Mouse (Mus musculus) layer of hippocampus, postnatal 36 days (tissue): Measurements from ENCODE around the gene Traf2. TPM values are rescaled to one million over a fixed set of nuclear protein-coding genes. Genes with fewer than 3 reads are reported as not detected.
A peak's percentile ranks its signal among the peaks of the same experiment; 100 is the strongest.

Source experiments
- DNase-seq, 2 experiments: peaks; one replicate each; pipeline ENCODE4 v3.0.0; 2022
- total RNA-seq, 2 experiments: library from RNA; stranded (reverse); gene quantifications; 2 replicates each; pipeline ENCODE4 v1.2.3; 2021

The Traf2 gene
- total RNA-seq, 2 experiments from 2014 or later: 11.9 to 12.6 TPM

DNA sequence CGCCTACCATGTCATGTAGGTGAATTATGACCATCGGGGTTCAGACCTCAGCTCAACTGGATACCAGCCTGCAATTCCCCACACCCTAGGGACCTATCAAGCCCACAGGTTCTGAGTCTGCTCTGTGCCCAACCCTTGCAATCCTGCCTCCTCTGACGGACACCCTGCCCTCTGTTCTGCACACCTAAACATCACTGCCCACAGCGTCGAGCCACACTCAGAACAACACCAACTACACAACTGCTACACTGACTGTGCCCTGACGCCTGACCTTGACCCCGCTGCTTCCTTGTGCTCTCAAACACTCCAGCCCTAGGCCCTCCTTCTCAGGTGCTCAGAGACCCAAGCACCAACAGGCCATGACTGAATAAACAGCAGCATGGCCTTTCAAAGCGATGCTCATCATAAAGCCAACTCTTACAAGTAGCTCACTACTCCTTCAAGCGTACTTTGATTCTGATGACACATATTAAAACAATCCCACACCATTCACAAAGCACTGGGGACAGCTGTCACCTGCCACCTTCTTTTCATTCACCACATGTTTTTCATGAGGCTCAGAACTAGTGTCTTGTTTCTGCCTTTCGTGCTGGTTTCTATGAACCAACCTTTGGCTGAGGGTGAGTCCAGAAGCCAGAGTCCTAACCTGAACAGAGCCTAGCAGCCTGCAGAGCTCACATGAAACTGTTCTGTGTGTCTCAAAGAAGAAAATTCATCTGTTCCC, 4.9 kb downstream of the Traf2 start:
- no peak for DNase-seq

DNA sequence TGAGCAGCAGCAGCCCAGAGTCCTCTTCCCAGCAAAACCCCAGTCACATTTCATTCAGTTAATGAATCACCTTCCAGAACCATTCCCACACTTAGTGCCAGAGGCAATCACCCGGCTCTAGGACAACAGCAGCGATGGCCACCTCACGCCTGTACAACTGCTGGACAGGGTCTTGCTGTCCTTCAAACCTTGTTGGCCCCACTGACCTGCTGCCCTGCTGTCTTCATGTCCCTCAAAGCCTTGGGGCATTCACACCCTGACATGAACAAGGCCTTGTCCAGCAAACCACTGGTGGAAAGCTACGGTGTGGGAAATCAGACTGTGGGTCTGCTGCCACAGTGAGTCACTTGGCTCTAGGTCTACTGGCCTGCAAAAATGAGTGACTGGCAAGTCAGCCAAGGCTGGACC, 6.2 kb downstream of the Traf2 start:
- no peak for DNase-seq

GRCm38 (mm10) chr2:25536531-25536930, 10.2 kb downstream of the Traf2 start:
- DNase-seq: no peak

- no peak for DNase-seq
Measured at GRCm38 (mm10) chr2:25534866-25535182, 11.9 kb downstream of the Traf2 start.

- peak in 1 of 2 experiments; percentile 37 for DNase-seq
Measured at GRCm38 (mm10) chr2:25534178-25534865, 12.4 kb downstream of the Traf2 start.

- no peak for DNase-seq
Measured at GRCm38 (mm10) chr2:25533707-25534106, 13.0 kb downstream of the Traf2 start.

DNA sequence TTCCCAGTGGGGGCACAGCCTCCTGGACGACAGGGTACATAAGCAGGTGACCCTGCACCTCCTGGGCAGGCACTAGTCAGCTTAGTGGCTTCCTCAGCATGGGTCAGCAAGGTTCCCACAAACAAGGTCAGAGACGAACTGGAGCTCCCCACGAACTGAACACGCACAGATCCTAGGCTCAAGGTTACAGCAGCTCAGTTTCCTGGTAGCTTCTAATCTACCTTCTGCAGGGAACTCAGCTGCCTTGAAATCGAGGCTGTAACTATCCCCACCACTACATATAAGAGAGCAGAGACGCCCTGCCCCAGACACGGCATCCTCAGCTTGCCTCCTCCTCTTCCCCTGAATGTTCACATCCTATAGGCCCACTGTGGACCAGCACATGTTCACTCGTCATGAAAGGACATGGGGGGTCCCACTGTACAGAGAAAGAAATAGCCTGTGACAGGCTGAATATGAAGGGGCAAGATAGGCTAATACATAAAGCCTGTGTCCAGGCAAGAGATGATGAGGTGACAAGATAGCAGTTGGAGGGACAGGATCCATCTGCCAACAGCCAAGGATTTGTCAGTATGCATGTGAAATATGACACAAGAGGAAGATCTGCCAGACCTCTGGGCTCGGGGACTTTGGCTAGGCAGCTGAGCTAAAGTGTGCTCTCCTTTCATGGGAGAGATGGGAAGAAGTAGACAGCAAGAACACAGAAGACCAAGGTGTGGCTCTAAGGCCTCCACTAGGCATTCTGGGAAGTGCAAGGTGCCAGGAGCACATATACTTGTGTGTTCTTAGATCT, 20.0 kb downstream of the Traf2 start:
- no peak for DNase-seq

- DNase-seq: no peak
Measured at GRCm38 (mm10) chr2:25509912-25510311, 36.8 kb downstream of the Traf2 start.

GRCm38 (mm10) chr2:25506964-25507363, 39.8 kb downstream of the Traf2 start:
- DNase-seq: no peak

- no peak for DNase-seq
Measured at GRCm38 (mm10) chr2:25505860-25506259, 40.9 kb downstream of the Traf2 start.

GRCm38 (mm10) chr2:25505000-25505399, 41.7 kb downstream of the Traf2 start:
- DNase-seq: no peak

DNA sequence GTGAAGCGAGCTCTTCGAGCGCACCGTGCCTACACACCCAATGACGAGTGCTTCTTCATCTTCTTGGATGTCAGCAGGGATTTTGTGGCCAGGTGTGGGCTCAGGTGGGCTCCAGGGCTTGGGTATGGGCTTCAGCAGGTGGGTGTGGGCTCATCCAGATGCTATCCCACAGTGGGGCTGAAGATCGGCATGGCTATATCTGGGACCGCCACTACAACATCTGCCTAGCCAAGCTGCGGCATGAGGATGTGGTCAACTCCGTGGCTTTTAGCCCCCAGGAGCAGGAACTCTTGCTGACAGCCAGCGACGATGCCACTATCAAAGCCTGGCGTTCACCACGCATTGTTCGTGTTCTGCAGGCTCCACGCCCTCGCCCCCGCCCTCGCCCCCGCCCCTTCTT, 42.2 kb downstream of the Traf2 start:
- DNase-seq: no peak

DNA sequence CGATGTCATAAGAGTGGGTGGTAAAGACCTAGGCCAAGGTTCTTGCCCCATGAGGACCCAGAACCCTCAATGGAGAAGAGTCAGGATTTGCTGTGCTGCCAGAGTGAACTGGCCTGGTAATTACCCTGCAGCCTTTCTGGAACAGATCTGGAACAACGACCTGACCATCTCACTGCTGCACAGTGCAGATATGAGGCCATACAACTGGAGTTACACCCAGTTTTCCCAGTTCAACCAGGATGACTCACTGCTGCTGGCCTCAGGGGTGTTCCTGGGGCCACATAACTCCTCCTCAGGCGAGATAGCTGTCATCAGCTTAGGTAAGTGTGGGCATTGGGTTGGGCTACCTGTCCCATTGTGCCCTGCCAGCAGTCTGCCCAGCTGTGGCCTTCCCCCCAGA, 44.0 kb downstream of the Traf2 start:
- DNase-seq: no peak

DNA sequence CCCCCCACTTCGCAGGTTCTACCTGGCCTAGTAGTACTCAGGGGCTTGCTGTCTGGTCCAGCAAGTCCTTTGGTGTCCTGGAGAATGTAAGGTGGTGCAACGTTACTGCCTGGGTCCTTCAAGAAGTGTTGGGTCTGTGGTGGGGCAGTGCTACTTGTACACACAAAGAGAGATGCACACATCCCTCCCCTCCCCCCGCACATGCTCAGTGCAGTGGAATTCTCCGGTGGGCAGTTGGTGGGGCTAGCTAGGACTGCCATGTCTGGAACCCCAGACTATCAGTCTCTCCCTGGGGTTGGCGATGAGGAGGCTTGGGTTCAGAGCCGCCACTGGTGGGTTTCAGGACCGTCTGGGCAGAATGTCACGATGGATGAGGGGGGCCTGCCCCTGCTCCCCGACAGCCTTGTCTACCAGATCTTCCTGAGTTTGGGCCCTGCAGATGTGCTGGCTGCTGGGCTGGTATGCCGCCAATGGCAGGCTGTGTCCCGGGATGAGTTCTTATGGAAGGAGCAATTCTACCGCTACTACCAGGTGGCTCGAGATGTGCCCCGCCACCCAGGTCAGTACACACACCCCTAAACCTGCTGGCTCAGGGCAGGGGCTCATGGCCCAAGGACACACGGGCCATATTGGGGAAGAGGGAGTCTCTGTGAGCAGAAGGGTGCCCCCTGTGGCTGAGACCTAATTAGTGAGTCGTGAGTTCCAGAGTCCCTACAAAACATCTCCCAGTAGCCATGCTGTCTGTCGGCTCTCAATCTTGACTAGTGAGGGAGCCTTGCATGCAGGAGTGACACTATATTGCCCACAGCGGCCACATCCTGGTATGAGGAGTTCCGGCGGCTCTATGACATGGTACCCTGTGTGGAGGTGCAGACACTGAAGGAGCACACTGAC, 44.9 kb downstream of the Traf2 start, which contains the start of gene C8g:
Gene C8g, minus strand, starts transcription at position 127 of the 894 bp plus-strand sequence.
- peak in 1 of 2 experiments; percentile 16 for DNase-seq

GRCm38 (mm10) chr2:25500576-25501405, 45.9 kb downstream of the Traf2 start, which contains the start of gene Fbxw5:
TSS of gene Fbxw5 (plus strand) at chr2:25500750.
- DNase-seq: peak; percentile 74 to 81

DNA sequence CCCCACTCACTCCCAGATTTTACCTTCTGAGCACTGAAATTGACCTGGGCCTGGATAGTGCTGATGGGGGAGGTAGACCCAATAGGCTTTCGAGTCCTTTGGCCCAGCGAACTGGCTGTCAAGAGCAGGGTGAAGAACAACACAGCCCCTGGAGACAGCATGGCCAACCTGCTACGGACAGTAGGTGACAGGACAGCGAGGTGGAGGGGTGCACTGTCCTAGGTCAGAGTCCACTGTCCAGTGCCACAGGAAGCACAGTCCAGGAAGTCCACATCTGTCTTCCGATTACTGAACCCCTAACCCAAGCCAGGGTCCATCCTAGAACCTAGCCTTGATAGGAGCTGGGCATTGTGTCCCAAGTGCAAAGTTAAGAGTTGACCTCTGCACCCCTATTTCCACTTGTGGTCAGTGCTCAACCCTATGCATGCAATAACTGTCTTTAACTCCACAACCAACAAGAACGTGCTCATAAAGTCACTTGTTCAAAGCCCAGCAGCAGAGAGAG, 46.6 kb downstream of the Traf2 start:
- DNase-seq: no peak

GRCm38 (mm10) chr2:25498622-25499478, 47.9 kb downstream of the Traf2 start:
- DNase-seq: no peak

DNA sequence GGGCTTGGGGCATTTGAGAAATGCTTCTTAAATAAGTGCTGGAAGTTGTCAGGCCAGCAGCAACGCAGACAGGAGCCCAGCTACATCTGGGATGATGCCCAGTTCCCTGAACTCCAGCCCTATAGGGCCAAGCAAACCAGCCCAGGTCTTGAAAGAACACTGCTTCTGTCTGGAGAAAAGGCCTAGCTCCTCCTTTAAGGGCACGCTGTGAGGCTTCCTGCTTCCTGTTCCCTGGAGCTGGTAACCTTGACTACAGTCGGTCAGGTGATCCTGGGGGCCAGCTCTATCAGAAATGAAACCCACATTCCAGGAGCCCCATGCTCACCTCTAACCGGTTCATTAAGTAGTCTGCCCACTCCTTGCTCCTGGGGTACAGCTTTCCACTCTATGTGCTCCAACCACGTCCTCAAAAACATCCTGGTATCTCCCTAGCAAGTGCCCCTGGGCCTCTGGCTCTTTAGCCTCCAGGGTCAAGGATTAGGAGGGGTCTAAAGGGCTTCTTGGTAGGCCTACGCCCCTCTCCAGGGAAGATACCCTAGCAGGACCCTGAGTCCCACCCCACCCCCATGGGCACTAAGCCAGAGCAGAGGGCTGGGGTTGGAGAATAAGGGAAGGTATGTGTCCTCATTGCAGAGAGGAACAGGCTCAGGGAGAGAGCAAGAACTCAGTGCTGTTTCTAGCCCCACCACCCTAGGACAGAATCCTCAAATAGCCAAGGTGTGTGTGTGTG, 48.7 kb downstream of the Traf2 start:
- DNase-seq: no peak

DNA sequence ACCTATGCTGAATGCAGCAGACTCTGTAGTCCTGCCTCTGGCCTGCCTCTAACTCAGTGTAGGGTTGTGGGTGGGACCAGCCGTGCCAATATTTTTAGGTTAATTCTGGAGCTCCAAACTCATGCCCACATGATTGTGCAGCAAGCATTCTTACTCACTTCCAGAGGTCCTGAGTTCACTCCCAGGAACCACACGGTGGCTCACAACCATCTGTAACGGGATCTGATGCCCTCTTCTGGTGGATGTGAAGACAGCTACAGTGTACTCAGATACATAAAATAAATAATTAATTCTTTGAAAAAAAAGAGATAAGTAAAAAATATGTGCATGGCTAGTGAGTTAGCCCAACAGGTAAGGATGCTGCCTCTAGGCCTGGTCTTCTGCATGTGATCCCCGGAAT, 50.3 kb downstream of the Traf2 start:
- no peak for DNase-seq
